Mouse (Mus musculus): ENCODE results near the gene Nufip2.

GRCm38 (mm10) chr11:77765459-77765777 is 79.5 kb downstream of the Nufip2 start:
- TF ChIP-seq CTCF (IDR thresholded peaks at IDR 0.05; ENCODE audit: borderline replicate concordance, insufficient read depth, low read length) (no peak), POLR2A (IDR thresholded peaks at IDR 0.05; ENCODE audit: low read depth, low read length) (no peak)
